Comparison of ENCODE assay signal across 12 mouse cellular contexts in genomic region chr5:36191876-36192275, GRCm38 (mm10). TPM values are rescaled to one million over a fixed set of nuclear protein-coding genes. Genes with fewer than 3 reads are reported as not detected.
A peak's percentile ranks its signal among the peaks of the same experiment; 100 is the strongest.
DNase-seq lines count a peak whose midpoint lies in the region; ATAC-seq and TF ChIP-seq lines count a peak whose summit lies in the region.
"Had no signal": no experiment of that assay in that cellular context is flagged by ENCODE, and none has a peak within 500 bp of the region (broad histone marks: within the 10 kb centered on the region; RNA-seq: fewer than 3 reads in every experiment).

No protein-coding gene starts in this region.

- TF ChIP-seq EP300 in heart, adult 2 months (IDR thresholded peaks at IDR 0.05; ENCODE audit: insufficient read depth, low read depth, low read length) = no peak
- TF ChIP-seq EP300 in lung, postnatal 0 days (IDR thresholded peaks at IDR 0.05) = no peak

- H3K27ac ChIP-seq in heart, adult 2 months = no peak overlapping the region
- no peak overlapping the region for H3K27ac ChIP-seq in lung, postnatal 0 days (ENCODE audit: low read length)
- no peak overlapping the region for H3K27ac ChIP-seq in thymus, adult 2 months (ENCODE audit: control insufficient read depth, insufficient read depth, low read length)
- H3K27ac ChIP-seq: hindbrain, embryonic 13.5 days; limb, embryonic 12.5 days had no signal

- H3K4me3 ChIP-seq in heart, adult 2 months = no peak overlapping the region
- no peak overlapping the region for H3K4me3 ChIP-seq in lung, postnatal 0 days (ENCODE audit: low read depth, low read length)
- H3K4me3 ChIP-seq in thymus, adult 2 months (ENCODE audit: control insufficient read depth, insufficient read depth, low read length) = no peak overlapping the region
- H3K4me3 ChIP-seq: hindbrain, embryonic 13.5 days; limb, embryonic 12.5 days; myocyte had no signal

- WGBS in heart, adult 2 months = 86% methylated on average over 3 of the region's 3 CpGs
- 82% methylated on average over 3 of the region's 3 CpGs for WGBS in lung, postnatal 0 days
- WGBS in thymus, adult 2 months = 76% methylated on average over 3 of the region's 3 CpGs

- no peak overlapping the region for H3K4me2 ChIP-seq in lung, postnatal 0 days (replicated peaks; ENCODE audit: low read depth, low read length)
- H3K4me2 ChIP-seq: heart, embryonic 11.5 days; hindbrain, embryonic 13.5 days; limb, embryonic 12.5 days had no signal

- H3K9me3 ChIP-seq in lung, postnatal 0 days (ENCODE audit: low read length) = no peaks in the 10 kb centered on the region
- H3K9me3 ChIP-seq: hindbrain, embryonic 13.5 days; limb, embryonic 12.5 days had no signal

- no peak overlapping the region for H3K9ac ChIP-seq in heart, adult 2 months (ENCODE audit: low read depth, low read length)
- H3K9ac ChIP-seq in lung, postnatal 0 days (replicated peaks; ENCODE audit: low read depth) = no peak overlapping the region
- H3K9ac ChIP-seq: hindbrain, embryonic 13.5 days; limb, embryonic 12.5 days had no signal

- intact Hi-C loops in heart, adult 2 months (cut with DNase I) = no loop called here

- H3K36me3 ChIP-seq in heart, adult 2 months (ENCODE audit: control insufficient read depth, insufficient read depth, low read length) = no peaks in the 10 kb centered on the region
- H3K36me3 ChIP-seq in lung, postnatal 0 days (ENCODE audit: insufficient read depth, low read length) = no peaks in the 10 kb centered on the region
- no peaks in the 10 kb centered on the region for H3K36me3 ChIP-seq in thymus, adult 2 months (ENCODE audit: control insufficient read depth, insufficient read depth, low read length)
- H3K36me3 ChIP-seq: hindbrain, embryonic 13.5 days; limb, embryonic 12.5 days had no signal

- no peaks in the 10 kb centered on the region for H3K27me3 ChIP-seq in heart, adult 2 months (ENCODE audit: control insufficient read depth, insufficient read depth, low read length)
- no peaks in the 10 kb centered on the region for H3K27me3 ChIP-seq in lung, postnatal 0 days (replicated peaks; ENCODE audit: insufficient read depth, low read length)
- H3K27me3 ChIP-seq in thymus, adult 2 months (ENCODE audit: control insufficient read depth, insufficient read depth, low read length) = no peaks in the 10 kb centered on the region
- H3K27me3 ChIP-seq: limb, embryonic 12.5 days had no signal

- no peak for TF ChIP-seq POLR2A in heart, adult 2 months (IDR thresholded peaks at IDR 0.05; ENCODE audit: insufficient read depth, low read depth, low read length)
- TF ChIP-seq POLR2A in thymus, adult 2 months (IDR thresholded peaks at IDR 0.05; ENCODE audit: control insufficient read depth, extremely low read depth, insufficient read depth, low read length, poor library complexity) = no peak

- no peaks in the 10 kb centered on the region for H3K4me1 ChIP-seq in heart, adult 2 months (ENCODE audit: control insufficient read depth, insufficient read depth, low read length)
- H3K4me1 ChIP-seq in lung, postnatal 0 days (ENCODE audit: insufficient read depth, low read depth, low read length) = no peaks in the 10 kb centered on the region
- no peaks in the 10 kb centered on the region for H3K4me1 ChIP-seq in thymus, adult 2 months (replicated peaks; ENCODE audit: control insufficient read depth, insufficient read depth, low read length)

- ATAC-seq in lung, postnatal 0 days = no peak

- no peak for DNase-seq in heart, adult 2 months
- DNase-seq in heart, adult 18-20 months = no peak
- DNase-seq in lung, postnatal 0 days (ENCODE audit: low spot score) = no peak
- DNase-seq in lung, postnatal 25 days (ENCODE audit: low spot score) = no peak
- DNase-seq in NIH3T3 (ENCODE audit: low read depth) = peak; percentile 40
- peak; percentile 63 for DNase-seq in thymus, adult 2 months
- no peak for DNase-seq in cerebellum, adult 8-10 months
- no peak for DNase-seq in adrenal gland, postnatal 10 days

- peak; percentile 24 for TF ChIP-seq CTCF in heart, adult 2 months (IDR thresholded peaks at IDR 0.05)
- peak; percentile 52 for TF ChIP-seq CTCF in lung, postnatal 0 days (IDR thresholded peaks at IDR 0.05)
- TF ChIP-seq CTCF in thymus, adult 2 months (IDR thresholded peaks at IDR 0.05; ENCODE audit: borderline replicate concordance, control insufficient read depth, extremely low read depth, insufficient read depth, low read length, poor library complexity) = peak; percentile 46; the same call in 1 of the 2 replicates

- no peaks in the 10 kb centered on the region for H3K79me2 ChIP-seq in heart, adult 2 months (replicated peaks; ENCODE audit: control insufficient read depth, insufficient read depth, low read length)

RNA-seq across cellular contexts. Expression of gene Psapl1, which starts 11.9 kb away (rescaled TPM):
- not detected for total RNA-seq in heart, adult 2 months (2021)
- polyA plus RNA-seq in heart, adult 2 months (2012; rRNA removed) = 0.06 TPM in 1 of 2 replicates, not detected in the other
- total RNA-seq in heart, adult 18-20 months (2021) = not detected
- 0.93 and 1.0 TPM in 2 replicates for polyA plus RNA-seq in lung, postnatal 0 days (2015; fragmentation: Nextera tagmentation; extraction: Ambion mirVana)
- 1.2 and 2.1 TPM in 2 replicates for polyA plus RNA-seq in thymus, adult 2 months (2012; rRNA removed)
- not detected for total RNA-seq in adrenal gland, postnatal 10 days (2021)
- polyA plus RNA-seq: hindbrain, embryonic 13.5 days; limb, embryonic 12.5 days had no signal

Comparison
In these comparisons a context has a peak if more than half of its experiments do, and no peak if none do; other contexts are left out.
1. DNase-seq: peak in NIH3T3 (single experiment) and thymus, adult 2 months (single experiment); none in heart, adult 2 months (0 of 2), heart, adult 18-20 months (0 of 2), lung, postnatal 0 days (single experiment), lung, postnatal 25 days (single experiment), cerebellum, adult 8-10 months (single experiment) and adrenal gland, postnatal 10 days (single experiment).
2. Peak in every context shown above with its lines, with median percentiles within 50 percentile points of each other: CTCF ChIP-seq.